Mouse (Mus musculus) left cerebral cortex, postnatal 4 days (tissue): ENCODE data around the gene Polr2l. TPM values are rescaled to one million over a fixed set of nuclear protein-coding genes. Genes with fewer than 3 reads are reported as not detected.

Experiments
- DNase-seq: peaks from one replicate; pipeline ENCODE4 v3.0.0-alpha.2; 2022
- intact Hi-C: fragments of 180-260 bp; cut with DNase I; formaldehyde crosslinking; loops from one replicate; pipeline ENCODE4 v1.15.1; 2025
- total RNA-seq, 2 experiments: library from RNA; stranded (reverse); gene quantifications; 2 replicates each; pipeline ENCODE4 v1.2.3; 2021

Gene Polr2l
- total RNA-seq, 2 experiments from 2014 or later = 38.5 to 40.1 TPM

- DNase-seq = peak; percentile 59
- intact Hi-C loops = no loop called here
These were observed 6.3 kb downstream of the Polr2l start for GRCm38 (mm10) chr7:141468522-141469211.

- intact Hi-C loops = no loop called here
- DNase-seq = no peak
These were observed 6.8 kb downstream of the Polr2l start for GRCm38 (mm10) chr7:141468164-141468521.

GRCm38 (mm10) chr7:141467230-141468030 lies 7.5 kb downstream of the Polr2l start, which contains the start of gene Cd151:
Cd151 (plus strand) TSS chr7:141467392.
- DNase-seq = peak; percentile 62
- intact Hi-C loops = no loop called here

DNA sequence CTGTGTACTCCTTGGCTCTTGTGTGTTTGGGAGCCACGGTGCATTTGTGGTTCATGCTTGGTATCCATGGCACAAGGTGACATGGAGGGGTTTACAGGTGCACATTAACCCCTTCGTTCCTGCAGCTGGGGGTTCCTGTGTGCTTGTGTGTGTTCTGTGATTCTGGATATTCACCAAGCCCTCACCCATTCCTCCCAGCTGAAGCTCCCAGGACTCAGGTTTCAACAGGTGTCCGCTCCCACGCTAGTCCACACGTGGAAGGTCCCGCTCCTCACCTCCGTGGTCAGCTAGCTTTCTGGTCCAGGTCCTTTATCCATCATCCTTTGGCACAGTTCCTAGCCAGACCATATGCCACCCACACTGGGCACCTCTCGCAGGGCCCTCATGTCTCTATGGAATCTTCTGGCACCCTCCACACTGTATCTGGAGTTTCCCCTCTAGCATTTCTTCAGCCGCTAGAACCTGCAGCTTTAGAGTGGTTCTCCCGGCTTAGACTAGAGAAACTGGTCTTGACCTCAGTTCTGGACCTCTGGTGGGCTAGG lies 8.3 kb downstream of the Polr2l start:
- DNase-seq = no peak
- intact Hi-C loops = no loop called here

DNA sequence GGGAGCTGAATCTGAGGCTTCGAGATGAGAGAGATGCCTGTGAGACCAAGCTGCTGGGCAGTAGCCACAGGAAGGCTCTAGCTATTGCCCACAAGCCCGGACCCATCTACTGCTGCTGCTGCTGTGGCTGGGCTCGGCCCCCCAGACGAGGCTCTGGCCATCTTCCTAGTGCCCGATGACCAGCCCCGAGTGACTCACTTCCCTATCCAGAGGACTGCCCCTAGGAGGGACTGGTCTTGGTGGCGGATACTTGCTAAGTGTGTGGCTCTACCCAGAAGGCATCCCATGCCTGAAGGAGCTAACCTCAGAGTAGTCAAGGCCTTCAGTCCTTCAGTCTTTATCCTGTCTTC lies 8.9 kb downstream of the Polr2l start:
- DNase-seq = no peak
- intact Hi-C loops = no loop called here

GRCm38 (mm10) chr7:141465388-141466044 lies 9.4 kb downstream of the Polr2l start:
- no peak for DNase-seq
- intact Hi-C loops = no loop called here

- DNase-seq = no peak
- intact Hi-C loops = no loop called here
These were observed 10.2 kb downstream of the Polr2l start for GRCm38 (mm10) chr7:141464603-141465201.

DNA sequence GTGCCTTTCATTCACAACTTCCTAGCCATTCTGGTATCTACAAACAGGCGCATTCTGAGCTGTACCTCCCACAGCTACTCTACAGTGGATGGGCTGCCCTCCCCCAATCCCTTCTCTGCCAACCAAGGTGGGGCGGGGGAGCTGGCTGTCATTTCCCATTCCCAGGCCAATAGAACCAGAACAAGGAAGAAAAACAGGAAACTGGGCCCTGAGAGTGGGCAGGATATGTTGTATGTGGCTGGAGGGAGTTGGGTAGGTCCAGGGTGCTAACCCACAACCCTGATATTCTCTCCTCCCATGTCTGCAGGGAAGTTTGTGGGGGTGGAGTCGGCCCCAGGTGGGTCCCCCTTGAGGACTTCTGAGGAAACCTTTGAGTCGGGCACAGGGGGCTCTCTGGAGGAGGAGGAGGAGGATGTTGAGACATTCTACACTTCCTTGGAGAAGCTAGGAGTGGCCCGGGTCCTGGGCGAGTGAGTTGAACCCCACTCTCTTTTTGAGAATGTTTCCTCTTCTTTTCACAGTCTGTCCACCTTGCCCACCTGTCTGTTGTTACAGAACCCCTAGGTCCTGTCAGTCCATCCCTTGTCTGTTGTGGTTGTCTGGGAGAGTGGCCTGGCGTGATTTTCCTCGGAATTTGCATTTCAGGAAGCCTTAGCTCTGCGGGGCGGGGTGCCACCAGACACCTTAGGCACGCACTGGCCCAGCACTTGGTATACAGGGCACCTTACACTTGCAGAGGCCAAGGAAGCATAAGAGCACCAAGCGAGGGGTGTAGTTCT lies 10.9 kb downstream of the Polr2l start:
- DNase-seq = no peak

GRCm38 (mm10) chr7:141462333-141462821 lies 12.6 kb downstream of the Polr2l start:
- intact Hi-C loops = no loop called here
- no peak for DNase-seq

More for the DNA sequence above, 10.9 kb downstream of the Polr2l start:
- intact Hi-C loops = no loop called here

- intact Hi-C loops = no loop called here
- no peak for DNase-seq
These were observed 13.2 kb downstream of the Polr2l start for GRCm38 (mm10) chr7:141461521-141462332.

GRCm38 (mm10) chr7:141460391-141461113 lies 14.4 kb downstream of the Polr2l start, which contains the start of gene Cracr2b:
Cracr2b (plus strand) TSS chr7:141461094.
- intact Hi-C loops = no loop called here
- DNase-seq = no peak

GRCm38 (mm10) chr7:141460001-141460390 lies 14.9 kb downstream of the Polr2l start:
- intact Hi-C loops = no loop called here
- DNase-seq = no peak

- DNase-seq = no peak
- intact Hi-C loops = no loop called here
These were observed 15.6 kb downstream of the Polr2l start for GRCm38 (mm10) chr7:141459301-141459711.

DNA sequence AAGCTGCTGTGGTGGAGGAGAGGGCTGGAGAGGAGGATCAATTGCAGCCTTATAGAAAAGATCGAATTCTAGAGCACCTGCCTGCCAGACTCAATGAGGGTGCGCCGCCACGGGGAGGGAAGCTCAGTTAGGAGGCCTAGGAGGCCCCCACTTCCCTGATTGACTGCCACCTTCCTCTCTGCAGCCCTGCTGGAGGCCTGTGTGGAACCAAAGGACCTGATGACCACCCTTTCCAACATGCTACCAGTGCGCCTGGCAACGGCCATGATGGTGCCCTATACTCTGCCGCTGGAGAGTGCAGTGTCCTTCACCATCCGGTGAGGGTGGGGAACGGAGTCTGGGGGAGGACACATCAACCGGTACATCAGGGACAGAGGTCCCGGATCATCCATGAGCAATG lies 16.3 kb downstream of the Polr2l start:
- DNase-seq = no peak
- intact Hi-C loops = no loop called here

DNA sequence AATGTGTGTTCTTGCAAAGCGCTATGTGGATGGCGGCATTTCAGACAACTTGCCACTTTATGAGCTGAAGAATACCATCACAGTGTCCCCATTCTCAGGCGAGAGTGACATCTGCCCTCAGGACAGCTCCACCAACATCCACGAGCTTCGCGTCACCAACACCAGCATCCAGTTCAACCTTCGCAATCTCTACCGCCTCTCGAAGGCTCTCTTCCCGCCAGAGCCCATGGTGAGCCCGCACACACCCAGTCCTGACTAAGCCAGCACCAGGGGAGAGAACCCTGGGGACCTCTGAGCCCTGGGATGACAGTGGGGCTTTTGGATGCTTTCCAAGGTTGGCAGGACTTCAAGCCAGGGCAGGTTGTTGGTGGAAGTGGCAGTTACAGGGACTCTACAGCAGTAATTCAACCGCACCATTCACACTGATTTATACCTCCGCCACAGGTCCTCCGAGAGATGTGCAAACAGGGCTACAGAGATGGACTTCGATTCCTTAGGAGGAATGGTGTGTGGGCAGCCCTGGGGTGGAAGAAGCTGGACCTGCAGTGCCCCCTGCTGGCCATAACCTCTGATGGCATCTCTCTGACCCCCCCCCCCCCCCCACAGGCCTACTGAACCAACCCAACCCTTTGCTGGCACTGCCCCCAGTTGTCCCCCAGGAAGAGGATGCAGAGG lies 16.8 kb downstream of the Polr2l start:
- no peak for DNase-seq
- intact Hi-C loops = no loop called here

- no peak for DNase-seq
- intact Hi-C loops = no loop called here
These were observed 17.7 kb downstream of the Polr2l start for GRCm38 (mm10) chr7:141457236-141457635.

DNA sequence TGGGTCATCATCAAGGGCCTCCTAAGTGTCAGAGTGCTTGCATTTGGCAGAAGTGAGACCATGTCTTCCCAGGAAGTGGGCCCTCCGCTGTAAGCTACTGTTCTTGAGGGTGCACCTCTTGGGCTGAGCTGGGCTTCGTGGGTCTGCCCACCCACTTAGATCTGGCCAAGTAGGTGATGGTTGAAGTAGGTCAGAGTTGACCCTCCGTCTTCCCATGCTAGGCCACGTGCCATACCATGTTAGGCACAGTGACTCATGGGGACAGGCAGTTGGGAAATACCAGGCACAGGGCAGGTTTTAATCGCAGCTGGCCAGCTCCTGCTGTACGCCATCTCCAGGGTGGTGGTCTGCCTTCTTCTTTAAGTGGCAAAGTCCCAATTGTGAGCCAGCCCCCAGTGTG lies 18.2 kb downstream of the Polr2l start:
- intact Hi-C loops = no loop called here
- no peak for DNase-seq
